Mouse (Mus musculus) stomach, postnatal 0 days (tissue): Measurements from ENCODE around the gene Enox1.

Experiments
- CTCF ChIP-seq: IDR thresholded peaks from 2 replicates; pipeline ENCODE4 v1.5.1; 2016; ENCODE audit warnings: antibody characterized with exemption, low read depth, mild to moderate bottlenecking, moderate library complexity
- EP300 ChIP-seq: optimal IDR thresholded peaks from 2 replicates; pipeline ENCODE3; 2016; ENCODE audit warnings: antibody characterized with exemption

GRCm38 (mm10) chr14:77478210-77478609, 321.6 kb downstream of the Enox1 start:
- TF ChIP-seq CTCF: no peak
- TF ChIP-seq EP300: no peak
